Mouse (Mus musculus): ENCODE results near the gene Dab1. TPM values are rescaled to one million over a fixed set of nuclear protein-coding genes. Genes with fewer than 3 reads are reported as not detected.

Dab1 gene
- polyA plus RNA-seq, 1 experiment from 2014 or later = 41.3 TPM

GRCm38 (mm10) chr4:104435736-104436135, 816.6 kb downstream of the Dab1 start:
- no peak overlapping the region for H3K4me3 ChIP-seq
- no peak for ATAC-seq (ENCODE audit: low FRiP score, low read depth)
- no peaks in the 10 kb centered on the region for H3K36me3 ChIP-seq
- no peaks in the 10 kb centered on the region for H3K4me1 ChIP-seq
- no peaks in the 10 kb centered on the region for H3K9me3 ChIP-seq
- no peak overlapping the region for H3K9ac ChIP-seq
- H3K27me3 ChIP-seq (replicated peaks) = no peaks in the 10 kb centered on the region
- no peak overlapping the region for H3K4me2 ChIP-seq (replicated peaks)
- WGBS = 86% methylated on average over 5 of the region's 5 CpGs
- H3K27ac ChIP-seq = no peak overlapping the region

- WGBS = 92% methylated on average over 4 of the region's 4 CpGs
These were observed 817.3 kb downstream of the Dab1 start for GRCm38 (mm10) chr4:104436411-104436810.

DNA sequence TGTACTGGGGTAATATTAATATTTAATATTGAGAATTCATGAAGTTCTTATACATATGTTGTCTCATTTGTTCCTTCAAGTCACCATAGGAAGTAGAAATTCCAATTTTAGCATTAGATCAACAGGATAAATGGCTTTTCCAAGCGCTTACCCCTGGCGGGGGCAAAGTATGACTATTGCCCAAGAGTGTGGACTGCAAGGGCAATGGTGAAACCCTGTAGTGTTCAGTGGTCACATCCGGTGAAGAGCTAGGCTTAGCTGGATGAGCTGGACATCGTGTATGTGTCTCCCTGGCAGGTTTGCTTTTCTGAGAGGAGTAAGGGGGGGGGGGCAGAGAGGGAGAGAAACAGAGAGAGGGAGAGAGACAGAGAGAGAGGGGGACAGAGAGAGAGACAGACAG, 819.6 kb downstream of the Dab1 start:
- ATAC-seq (ENCODE audit: low FRiP score, low read depth) = no peak

More at GRCm38 (mm10) chr4:104436411-104436810, 817.3 kb downstream of the Dab1 start:
- Histone ChIP-seq H3K9me3 (no peaks in the 10 kb centered on the region), H3K4me2 (replicated peaks) (no peak overlapping the region), H3K27me3 (replicated peaks) (no peaks in the 10 kb centered on the region), H3K36me3 (no peaks in the 10 kb centered on the region), H3K4me1 (no peaks in the 10 kb centered on the region), H3K27ac (no peak overlapping the region), H3K9ac (no peak overlapping the region), H3K4me3 (no peak overlapping the region)
- ATAC-seq (ENCODE audit: low FRiP score, low read depth) = no peak

GRCm38 (mm10) chr4:104439641-104440040, 820.5 kb downstream of the Dab1 start:
- no peaks in the 10 kb centered on the region for H3K27me3 ChIP-seq (replicated peaks)
- no peaks in the 10 kb centered on the region for H3K9me3 ChIP-seq
- H3K27ac ChIP-seq = no peak overlapping the region
- no peaks in the 10 kb centered on the region for H3K36me3 ChIP-seq
- no peak overlapping the region for H3K4me3 ChIP-seq
- H3K9ac ChIP-seq = no peak overlapping the region
- 71% methylated on average over 3 of the region's 3 CpGs for WGBS
- H3K4me2 ChIP-seq (replicated peaks) = no peak overlapping the region
- H3K4me1 ChIP-seq = no peaks in the 10 kb centered on the region
- ATAC-seq (ENCODE audit: low FRiP score, low read depth) = no peak

More for the DNA sequence above, 819.6 kb downstream of the Dab1 start:
- Histone ChIP-seq H3K9me3 (no peaks in the 10 kb centered on the region), H3K27ac (no peak overlapping the region), H3K36me3 (no peaks in the 10 kb centered on the region), H3K4me2 (replicated peaks) (no peak overlapping the region), H3K4me1 (no peaks in the 10 kb centered on the region), H3K27me3 (replicated peaks) (no peaks in the 10 kb centered on the region), H3K9ac (no peak overlapping the region), H3K4me3 (no peak overlapping the region)
- 92% methylated on average over 4 of the region's 4 CpGs for WGBS

DNA sequence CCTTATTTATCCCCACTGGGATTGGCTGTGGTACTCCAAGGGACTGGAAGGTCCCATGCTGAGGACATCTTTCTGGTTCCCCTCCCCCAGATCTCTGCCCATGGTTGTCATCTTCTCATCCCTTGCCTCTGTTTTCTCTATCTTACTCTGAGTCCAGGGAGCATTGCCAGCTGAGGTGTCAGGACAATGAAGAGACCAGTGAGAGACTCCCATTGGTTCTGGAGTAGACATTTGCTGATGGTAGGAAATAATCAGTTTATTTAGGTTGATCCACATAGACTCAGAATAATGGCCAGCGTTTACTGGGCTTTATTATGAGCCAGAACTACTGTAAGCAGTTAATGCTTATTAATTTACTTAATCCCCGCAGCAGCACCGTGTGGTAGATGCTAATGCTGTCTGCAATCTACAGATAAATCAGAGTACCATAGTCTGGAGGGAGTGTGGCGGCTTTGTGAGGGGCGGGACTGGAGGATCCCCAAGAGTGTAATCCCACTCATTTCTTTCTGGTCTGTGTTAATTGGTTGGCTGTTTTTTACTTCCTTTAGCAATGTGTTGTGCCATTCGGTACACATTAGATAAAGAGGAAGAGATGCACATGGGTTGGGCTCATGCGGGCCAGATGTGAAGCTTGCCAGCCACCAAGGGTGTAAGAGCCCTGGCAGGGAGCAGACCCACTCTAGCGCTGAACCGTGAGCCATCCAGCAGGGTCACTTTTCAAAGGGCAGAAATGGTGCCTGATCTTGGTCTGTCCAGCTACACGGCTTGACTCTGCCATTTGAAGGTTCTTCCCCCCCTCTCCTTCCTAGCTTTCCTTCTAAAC, 824.0 kb downstream of the Dab1 start:
- no peak overlapping the region for H3K4me3 ChIP-seq
- H3K27ac ChIP-seq = no peak overlapping the region
- no peak overlapping the region for H3K4me2 ChIP-seq (replicated peaks)
- no peaks in the 10 kb centered on the region for H3K36me3 ChIP-seq
- peak; percentile 77 for ATAC-seq (ENCODE audit: low FRiP score, low read depth)
- H3K4me1 ChIP-seq = no peaks in the 10 kb centered on the region
- no peak overlapping the region for H3K9ac ChIP-seq
- WGBS = 65% methylated on average over 10 of the region's 10 CpGs
- H3K27me3 ChIP-seq (replicated peaks) = no peaks in the 10 kb centered on the region
- H3K9me3 ChIP-seq = no peaks in the 10 kb centered on the region

- no peak for ATAC-seq (ENCODE audit: low FRiP score, low read depth)
- Histone ChIP-seq H3K4me1 (no peaks in the 10 kb centered on the region), H3K9me3 (no peaks in the 10 kb centered on the region), H3K9ac (no peak overlapping the region), H3K36me3 (no peaks in the 10 kb centered on the region), H3K4me2 (replicated peaks) (no peak overlapping the region), H3K27me3 (replicated peaks) (no peaks in the 10 kb centered on the region), H3K27ac (no peak overlapping the region), H3K4me3 (no peak overlapping the region)
- WGBS = 53% methylated on average over 8 of the region's 8 CpGs
These were observed 824.6 kb downstream of the Dab1 start for GRCm38 (mm10) chr4:104443775-104444174.

DNA sequence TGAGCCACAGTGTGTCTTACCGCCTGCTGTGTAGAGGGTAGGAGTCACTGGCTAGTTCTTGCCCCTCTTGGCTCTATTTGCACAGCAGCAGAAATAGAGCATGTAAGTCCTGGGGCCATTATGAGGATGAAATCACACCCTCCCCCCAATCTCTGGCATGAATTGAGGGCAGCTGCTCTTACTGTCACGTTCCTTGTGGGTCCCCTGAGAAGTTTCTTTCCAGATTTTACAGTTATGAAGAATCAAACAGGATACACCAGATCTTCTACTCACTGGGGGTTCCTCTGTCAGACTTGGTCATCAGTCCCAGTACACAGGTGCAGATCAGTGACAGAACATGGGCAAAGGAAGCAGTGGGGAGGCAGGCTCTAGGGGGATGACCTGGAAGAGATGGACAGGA, 825.8 kb downstream of the Dab1 start:
- Histone ChIP-seq H3K4me2 (replicated peaks) (no peak overlapping the region), H3K4me3 (no peak overlapping the region), H3K9ac (no peak overlapping the region), H3K9me3 (no peaks in the 10 kb centered on the region), H3K27ac (no peak overlapping the region), H3K4me1 (no peaks in the 10 kb centered on the region), H3K27me3 (replicated peaks) (no peaks in the 10 kb centered on the region), H3K36me3 (no peaks in the 10 kb centered on the region)
- 78% methylated on average over 2 of the region's 2 CpGs for WGBS
- ATAC-seq (ENCODE audit: low FRiP score, low read depth) = no peak

DNA sequence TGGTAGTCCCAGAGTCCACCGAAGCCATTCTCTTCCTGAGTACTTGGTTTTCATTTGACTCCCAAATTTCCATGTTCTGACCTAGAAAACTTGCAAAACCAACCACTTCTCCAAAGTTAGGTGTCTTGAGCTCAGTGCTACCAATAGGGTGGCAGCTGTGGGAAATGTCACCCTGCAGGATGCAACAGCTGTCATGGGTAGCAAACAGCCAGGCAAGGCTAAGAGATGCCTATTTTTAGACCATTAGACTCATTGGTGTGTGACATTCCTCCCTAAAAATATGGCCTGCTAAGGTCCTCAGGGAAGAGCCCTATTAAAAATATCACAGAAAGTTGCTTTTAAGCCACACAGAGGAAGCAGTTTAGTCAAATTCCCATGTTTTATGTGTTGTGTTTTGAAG, 829.0 kb downstream of the Dab1 start:
- Histone ChIP-seq H3K36me3 (no peaks in the 10 kb centered on the region), H3K27me3 (replicated peaks) (no peaks in the 10 kb centered on the region), H3K4me1 (no peaks in the 10 kb centered on the region), H3K9ac (no peak overlapping the region), H3K4me3 (no peak overlapping the region), H3K4me2 (replicated peaks) (no peak overlapping the region), H3K27ac (no peak overlapping the region), H3K9me3 (no peaks in the 10 kb centered on the region)
- ATAC-seq (ENCODE audit: low FRiP score, low read depth) = no peak
- WGBS = 93% methylated on average over 1 of the region's 1 CpGs

DNA sequence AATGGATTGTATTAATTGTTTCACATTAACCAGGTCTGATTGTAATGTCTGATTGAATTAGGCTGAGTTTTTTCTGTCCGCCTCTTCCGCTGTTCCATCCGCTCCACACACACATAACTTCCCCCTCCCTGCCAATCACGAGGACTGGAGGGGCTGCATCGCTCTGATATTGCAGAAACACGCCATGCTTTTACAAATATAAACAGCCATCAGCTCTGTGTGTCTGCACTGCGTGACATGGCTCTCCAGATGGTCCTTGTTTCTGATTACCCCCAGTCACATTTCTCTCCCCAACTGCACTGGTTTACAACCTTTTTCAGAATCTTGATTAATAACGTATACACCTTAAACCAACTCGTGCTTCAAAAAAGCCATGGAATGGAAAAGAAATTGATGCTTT, 831.5 kb downstream of the Dab1 start:
- Histone ChIP-seq H3K27me3 (replicated peaks) (no peaks in the 10 kb centered on the region), H3K9me3 (no peaks in the 10 kb centered on the region), H3K27ac (no peak overlapping the region), H3K4me1 (no peaks in the 10 kb centered on the region), H3K4me3 (no peak overlapping the region), H3K9ac (no peak overlapping the region), H3K36me3 (no peaks in the 10 kb centered on the region), H3K4me2 (replicated peaks) (no peak overlapping the region)
- no peak for ATAC-seq (ENCODE audit: low FRiP score, low read depth)
- WGBS = 76% methylated on average over 9 of the region's 9 CpGs

- H3K4me1 ChIP-seq = no peaks in the 10 kb centered on the region
- H3K4me2 ChIP-seq (replicated peaks) = no peak overlapping the region
- no peak overlapping the region for H3K4me3 ChIP-seq
- no peaks in the 10 kb centered on the region for H3K36me3 ChIP-seq
- WGBS = 65% methylated on average over 7 of the region's 7 CpGs
- no peak overlapping the region for H3K9ac ChIP-seq
- no peaks in the 10 kb centered on the region for H3K9me3 ChIP-seq
- ATAC-seq (ENCODE audit: low FRiP score, low read depth) = no peak
- H3K27me3 ChIP-seq (replicated peaks) = no peaks in the 10 kb centered on the region
- H3K27ac ChIP-seq = no peak overlapping the region
These were observed 833.4 kb downstream of the Dab1 start for GRCm38 (mm10) chr4:104452587-104452986.

DNA sequence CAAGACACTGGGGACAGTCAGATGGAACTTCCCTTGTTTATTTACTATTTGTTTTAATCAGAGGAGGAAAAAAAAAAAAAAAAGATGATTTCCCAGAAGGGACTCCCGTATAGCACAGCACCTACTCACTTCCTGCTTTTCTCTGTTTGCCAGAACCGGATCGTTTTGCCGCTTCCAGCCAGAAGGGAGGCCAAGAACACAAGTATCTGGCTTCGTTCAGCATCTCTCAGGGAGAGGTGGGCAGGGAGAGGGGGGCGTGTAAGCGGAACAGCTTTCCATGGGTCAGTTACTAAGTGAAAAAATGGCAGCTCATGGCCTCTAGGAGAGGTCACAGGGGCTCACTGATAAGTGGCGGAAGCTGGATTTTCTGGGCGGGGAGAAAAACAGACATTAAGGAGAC, 836.0 kb downstream of the Dab1 start:
- Histone ChIP-seq H3K9me3 (no peaks in the 10 kb centered on the region), H3K4me1 (no peaks in the 10 kb centered on the region), H3K9ac (no peak overlapping the region), H3K27me3 (replicated peaks) (no peaks in the 10 kb centered on the region), H3K4me2 (replicated peaks) (no peak overlapping the region), H3K27ac (no peak overlapping the region), H3K36me3 (no peaks in the 10 kb centered on the region), H3K4me3 (no peak overlapping the region)
- 64% methylated on average over 9 of the region's 9 CpGs for WGBS
- ATAC-seq (ENCODE audit: low FRiP score, low read depth) = no peak

DNA sequence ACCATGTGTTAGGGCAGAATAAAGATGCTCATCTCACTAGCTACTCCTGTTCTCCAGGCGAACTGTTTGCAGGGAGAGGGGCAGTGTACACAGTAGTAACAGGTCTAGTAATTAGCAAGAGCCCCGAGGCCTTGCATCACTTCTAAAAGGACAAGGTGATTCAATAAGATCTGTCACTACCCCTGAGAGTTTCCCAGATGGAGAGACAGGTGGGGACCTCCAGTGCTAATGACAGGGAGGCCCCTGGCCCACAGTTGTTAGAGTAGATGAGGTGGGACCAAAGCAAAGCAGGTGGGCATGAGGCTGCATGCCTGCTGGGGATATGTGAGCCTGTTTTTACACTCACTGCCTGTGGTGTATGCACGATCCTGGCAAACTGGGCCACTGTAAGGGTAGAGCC, 836.6 kb downstream of the Dab1 start:
- no peak overlapping the region for H3K27ac ChIP-seq
- H3K4me3 ChIP-seq = no peak overlapping the region
- H3K9me3 ChIP-seq = no peaks in the 10 kb centered on the region
- 81% methylated on average over 3 of the region's 3 CpGs for WGBS
- no peak for ATAC-seq (ENCODE audit: low FRiP score, low read depth)
- no peak overlapping the region for H3K4me2 ChIP-seq (replicated peaks)
- no peaks in the 10 kb centered on the region for H3K27me3 ChIP-seq (replicated peaks)
- H3K36me3 ChIP-seq = no peaks in the 10 kb centered on the region
- no peaks in the 10 kb centered on the region for H3K4me1 ChIP-seq
- no peak overlapping the region for H3K9ac ChIP-seq

All from neural tube, embryonic 12.5 days (tissue).